Mouse (Mus musculus) embryonic facial prominence, embryonic 10.5 days (tissue): ENCODE data around the gene Phf12. TPM values are rescaled to one million over a fixed set of nuclear protein-coding genes. Genes with fewer than 3 reads are reported as not detected.
A peak's percentile ranks its signal among the peaks of the same experiment; 100 is the strongest.

ENCODE experiments used
- DNase-seq: peaks from one replicate; pipeline ENCODE4 v3.0.0-alpha.2; 2017; ENCODE audit warnings: low spot score
- H3K27ac ChIP-seq: fragments of 300-500 bp; sonication (generic); replicated peaks from 2 replicates; pipeline ENCODE4 v1.5.1; 2016; ENCODE audit warnings: mild to moderate bottlenecking
- H3K27me3 ChIP-seq: fragments of 300-500 bp; sonication (generic); replicated peaks from 2 replicates; pipeline ENCODE4 v1.6.1; 2016; ENCODE audit warnings: low read depth, mild to moderate bottlenecking; ENCODE audit not compliant: poor library complexity, severe bottlenecking
- H3K36me3 ChIP-seq: fragments of 300-500 bp; sonication (generic); replicated peaks from 2 replicates; pipeline ENCODE4 v1.6.1; 2016; ENCODE audit warnings: mild to moderate bottlenecking, moderate library complexity
- H3K4me1 ChIP-seq: fragments of 300-500 bp; sonication (generic); 2 replicates; pipeline ENCODE4 v1.6.1; 2016
- H3K4me3 ChIP-seq: fragments of 300-500 bp; sonication (generic); 2 replicates; pipeline ENCODE4 v1.5.1; 2016; ENCODE audit warnings: mild to moderate bottlenecking, moderate library complexity
- H3K9me3 ChIP-seq: fragments of 300-500 bp; sonication (generic); 2 replicates; pipeline ENCODE4 v1.6.1; 2016; ENCODE audit warnings: mild to moderate bottlenecking
- WGBS: fragments of 180-500 bp; shearing (Covaris S2); methylation state at CpG from one replicate; pipeline ENCODE4 v1.1.7; 2016; 5-methylcytosine and 5-hydroxymethylcytosine counted together
- polyA plus RNA-seq: library from polyadenylated mRNA; unstranded; fragments of >200 nt; fragmentation: Nextera tagmentation; extraction: Ambion mirVana; gene quantifications from 2 replicates; pipeline ENCODE4 v1.2.1, GENCODE M21; 2016

Phf12 gene
- polyA plus RNA-seq, 1 experiment from 2014 or later, result 20.5 TPM

- H3K4me1 ChIP-seq, result peaks cover 24% of the 10 kb centered on the region
- H3K4me3 ChIP-seq, result no peak overlapping the region
- H3K9me3 ChIP-seq, result no peaks in the 10 kb centered on the region
- 74% methylated on average over 9 of the region's 9 CpGs for WGBS
- no peak for DNase-seq
- H3K27ac ChIP-seq, result no peak overlapping the region
- peaks cover 86% of the 10 kb centered on the region for H3K27me3 ChIP-seq
- no peaks in the 10 kb centered on the region for H3K36me3 ChIP-seq
Measured at GRCm38 (mm10) chr11:77958932-77959331, 23.6 kb upstream of the Phf12 start.

GRCm38 (mm10) chr11:77960199-77960598, 22.4 kb upstream of the Phf12 start:
- H3K27ac ChIP-seq, result no peak overlapping the region; the same call in 1 of the 2 replicates
- H3K4me1 ChIP-seq, result peaks cover 34% of the 10 kb centered on the region
- H3K36me3 ChIP-seq, result no peaks in the 10 kb centered on the region
- peaks cover 85% of the 10 kb centered on the region for H3K27me3 ChIP-seq
- 64% methylated on average over 9 of the region's 9 CpGs for WGBS
- DNase-seq, result no peak
- H3K9me3 ChIP-seq, result no peaks in the 10 kb centered on the region
- no peak overlapping the region for H3K4me3 ChIP-seq

- DNase-seq, result no peak
- no peak overlapping the region for H3K4me3 ChIP-seq
- 44% methylated on average over 5 of the region's 5 CpGs for WGBS
- H3K36me3 ChIP-seq, result no peaks in the 10 kb centered on the region
- H3K27me3 ChIP-seq, result peaks cover 85% of the 10 kb centered on the region
- H3K27ac ChIP-seq, result no peak overlapping the region
- H3K9me3 ChIP-seq, result no peaks in the 10 kb centered on the region
- H3K4me1 ChIP-seq, result peaks cover 41% of the 10 kb centered on the region
Measured at GRCm38 (mm10) chr11:77960898-77961297, 21.7 kb upstream of the Phf12 start.

GRCm38 (mm10) chr11:77962946-77963345, 19.6 kb upstream of the Phf12 start:
- H3K4me1 ChIP-seq, result peaks cover 43% of the 10 kb centered on the region
- WGBS, result 93% methylated on average over 10 of the region's 10 CpGs
- no peak for DNase-seq
- no peak overlapping the region for H3K27ac ChIP-seq
- no peaks in the 10 kb centered on the region for H3K9me3 ChIP-seq
- H3K4me3 ChIP-seq, result no peak overlapping the region
- H3K36me3 ChIP-seq, result no peaks in the 10 kb centered on the region
- peaks cover 74% of the 10 kb centered on the region for H3K27me3 ChIP-seq

GRCm38 (mm10) chr11:77964415-77965095, 18.0 kb upstream of the Phf12 start:
- Histone ChIP-seq H3K4me3 (peak overlapping the region; percentile 37), H3K36me3 (no peaks in the 10 kb centered on the region), H3K4me1 (peaks cover 37% of the 10 kb centered on the region), H3K27me3 (peaks cover 66% of the 10 kb centered on the region), H3K27ac (peak overlapping the region; percentile 81), H3K9me3 (no peaks in the 10 kb centered on the region)
- no peak for DNase-seq
- WGBS, result 12% methylated on average over 19 of the region's 19 CpGs

GRCm38 (mm10) chr11:77965101-77966036, 17.2 kb upstream of the Phf12 start:
- peaks cover 58% of the 10 kb centered on the region for H3K27me3 ChIP-seq
- DNase-seq, result peak; percentile 57
- 12% methylated on average over 17 of the region's 17 CpGs for WGBS

GRCm38 (mm10) chr11:77966037-77966391, 16.5 kb upstream of the Phf12 start:
- Histone ChIP-seq H3K9me3 (no peaks in the 10 kb centered on the region), H3K27ac (peak overlapping the region; percentile 81), H3K4me3 (0 out of 2 replicates have a peak overlapping the region, but pooled peaks have one; percentile 11), H3K4me1 (peaks cover 29% of the 10 kb centered on the region), H3K27me3 (peaks cover 51% of the 10 kb centered on the region), H3K36me3 (no peaks in the 10 kb centered on the region)
- WGBS, result 58% methylated on average over 5 of the region's 5 CpGs
- no peak for DNase-seq

More at GRCm38 (mm10) chr11:77965101-77966036, 17.2 kb upstream of the Phf12 start:
- Histone ChIP-seq H3K27ac (peak overlapping the region; percentile 81), H3K36me3 (no peaks in the 10 kb centered on the region), H3K4me1 (peaks cover 36% of the 10 kb centered on the region), H3K9me3 (no peaks in the 10 kb centered on the region), H3K4me3 (peak overlapping the region; percentile 37)

GRCm38 (mm10) chr11:77967114-77967513, 15.4 kb upstream of the Phf12 start:
- no peaks in the 10 kb centered on the region for H3K9me3 ChIP-seq
- 1% methylated on average over 4 of the region's 4 CpGs for WGBS
- H3K27me3 ChIP-seq, result peaks cover 43% of the 10 kb centered on the region
- no peak overlapping the region for H3K4me3 ChIP-seq
- H3K4me1 ChIP-seq, result peaks cover 26% of the 10 kb centered on the region
- peak; percentile 76 for DNase-seq
- no peak overlapping the region for H3K27ac ChIP-seq
- H3K36me3 ChIP-seq, result no peaks in the 10 kb centered on the region

- Histone ChIP-seq H3K9me3 (no peaks in the 10 kb centered on the region), H3K27ac (no peak overlapping the region), H3K27me3 (peaks cover 44% of the 10 kb centered on the region), H3K36me3 (no peaks in the 10 kb centered on the region), H3K4me3 (no peak overlapping the region), H3K4me1 (peaks cover 26% of the 10 kb centered on the region)
- 71% methylated on average over 4 of the region's 4 CpGs for WGBS
- DNase-seq, result no peak
Measured at GRCm38 (mm10) chr11:77968786-77969185, 13.8 kb upstream of the Phf12 start.

GRCm38 (mm10) chr11:77970718-77971117, 11.8 kb upstream of the Phf12 start:
- Histone ChIP-seq H3K36me3 (no peaks in the 10 kb centered on the region), H3K27me3 (peaks cover 44% of the 10 kb centered on the region), H3K4me1 (peaks cover 17% of the 10 kb centered on the region), H3K9me3 (no peaks in the 10 kb centered on the region), H3K4me3 (no peak overlapping the region), H3K27ac (no peak overlapping the region)
- 87% methylated on average over 6 of the region's 6 CpGs for WGBS
- DNase-seq, result no peak

GRCm38 (mm10) chr11:77973520-77973919, 9.0 kb upstream of the Phf12 start:
- no peak overlapping the region for H3K4me3 ChIP-seq
- DNase-seq, result no peak
- H3K36me3 ChIP-seq, result no peaks in the 10 kb centered on the region
- H3K27me3 ChIP-seq, result peaks cover 54% of the 10 kb centered on the region
- 92% methylated on average over 7 of the region's 7 CpGs for WGBS
- no peak overlapping the region for H3K27ac ChIP-seq
- H3K9me3 ChIP-seq, result no peaks in the 10 kb centered on the region
- peaks cover 8% of the 10 kb centered on the region; the same call in 1 of the 2 replicates for H3K4me1 ChIP-seq

- H3K4me1 ChIP-seq, result peaks cover 8% of the 10 kb centered on the region; the same call in 1 of the 2 replicates
Measured at GRCm38 (mm10) chr11:77974325-77974724, 8.2 kb upstream of the Phf12 start.

More at GRCm38 (mm10) chr11:77974325-77974724, 8.2 kb upstream of the Phf12 start:
- Histone ChIP-seq H3K4me3 (no peak overlapping the region), H3K27ac (no peak overlapping the region), H3K36me3 (no peaks in the 10 kb centered on the region), H3K27me3 (peaks cover 51% of the 10 kb centered on the region), H3K9me3 (no peaks in the 10 kb centered on the region)
- no peak for DNase-seq
- 53% methylated on average over 15 of the region's 15 CpGs for WGBS
